Mouse (Mus musculus) cortical plate, adult 2 months (tissue): ENCODE measurements at regions not wholly inside any gene's neighbourhood (a gene's known extent, or its start where the extent isn't known, plus 50 kb on each side); places are given as distances from the start of the nearest gene placed in this dataset.

ENCODE experiments used
- CTCF ChIP-seq: fragments of 200-500 bp; IDR thresholded peaks from 2 replicates; pipeline ENCODE4 v1.5.1; 2011; ENCODE audit warnings: mild to moderate bottlenecking, control low read depth, low read length; ENCODE audit not compliant: insufficient read depth; ENCODE audit errors: extremely low read depth
- POLR2A ChIP-seq: fragments of 200-500 bp; IDR thresholded peaks from 2 replicates; pipeline ENCODE4 v1.6.1; 2011; ENCODE audit warnings: mild to moderate bottlenecking, low read length, control low read depth; ENCODE audit not compliant: insufficient read depth; ENCODE audit errors: extremely low read depth

DNA sequence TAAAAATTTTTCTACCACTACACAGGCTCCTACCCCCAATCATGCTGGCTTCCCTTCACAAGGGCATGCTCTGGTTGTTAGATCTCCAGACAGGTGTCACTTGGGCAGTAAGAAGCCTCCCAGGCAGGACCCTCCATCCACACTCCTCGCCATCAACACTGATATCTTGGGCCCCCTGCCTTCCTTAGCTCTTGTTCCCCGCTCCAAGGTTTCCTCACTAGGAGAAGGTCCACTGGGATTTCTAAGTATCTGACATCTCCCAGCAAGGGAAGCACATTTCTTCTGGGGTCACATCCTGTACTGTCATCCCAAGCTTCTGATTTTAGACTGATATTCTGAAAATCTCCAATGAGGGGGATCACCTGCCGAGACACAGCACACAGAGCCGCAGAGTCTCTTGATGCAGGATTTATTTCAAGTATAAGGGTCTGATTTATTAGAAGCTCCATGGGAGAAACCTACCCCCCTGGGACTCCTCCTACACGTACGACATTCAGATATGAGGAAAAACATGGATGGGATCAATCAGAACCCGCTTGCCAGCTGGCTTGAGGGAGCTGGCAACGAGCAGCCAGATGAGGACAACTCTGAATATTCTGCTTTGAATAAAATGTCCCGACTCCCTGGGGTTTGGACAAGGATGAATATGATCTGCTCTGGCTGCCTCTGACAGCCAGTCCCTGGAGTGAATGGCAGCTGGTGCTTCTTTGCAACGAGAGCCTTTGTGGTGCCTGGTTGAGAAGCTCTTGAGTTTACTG is 322.8 kb downstream of the Vps13c start:
- TF ChIP-seq CTCF: no peak
- no peak for TF ChIP-seq POLR2A
